Mouse (Mus musculus) E14TG2a.4 (cell line): Measurements from ENCODE around the gene Mslnl.
"Not testable (repeated sequence)": the region's sequence is repeated elsewhere in the genome, so short reads cannot be mapped to it uniquely, and the experiment has no call there.

Experiments used
- H3K27me3 ChIP-seq: 2 replicates; pipeline ENCODE4 v1.6.1; 2014; ENCODE audit warnings: low read length, control low read depth; ENCODE audit not compliant: insufficient read depth
- H3K36me3 ChIP-seq: 2 replicates; pipeline ENCODE4 v1.6.1; 2014; ENCODE audit warnings: low read length, control low read depth; ENCODE audit not compliant: insufficient read depth
- H3K4me1 ChIP-seq: replicated peaks from 2 replicates; pipeline ENCODE4 v1.6.1; 2014; ENCODE audit warnings: low read depth, low read length, control low read depth
- H3K4me3 ChIP-seq: replicated peaks from 2 replicates; pipeline ENCODE4 v1.5.1; 2014; ENCODE audit warnings: mild to moderate bottlenecking, low read length
- H3K9me3 ChIP-seq: 2 replicates; pipeline ENCODE4 v1.6.1; 2014; ENCODE audit warnings: low read length, control low read depth
- CTCF ChIP-seq: conservative IDR thresholded peaks from 2 replicates; pipeline ENCODE4 v1.5.1; 2014; ENCODE audit warnings: low read length
- NANOG ChIP-seq: IDR thresholded peaks from 2 replicates; pipeline ENCODE4 v1.6.1; 2014; ENCODE audit warnings: borderline replicate concordance, low read length, mixed read lengths
- POU5F1 ChIP-seq: IDR thresholded peaks from 2 replicates; pipeline ENCODE4 v1.6.1; 2014; ENCODE audit warnings: low read length, borderline replicate concordance

Gene Mslnl

DNA sequence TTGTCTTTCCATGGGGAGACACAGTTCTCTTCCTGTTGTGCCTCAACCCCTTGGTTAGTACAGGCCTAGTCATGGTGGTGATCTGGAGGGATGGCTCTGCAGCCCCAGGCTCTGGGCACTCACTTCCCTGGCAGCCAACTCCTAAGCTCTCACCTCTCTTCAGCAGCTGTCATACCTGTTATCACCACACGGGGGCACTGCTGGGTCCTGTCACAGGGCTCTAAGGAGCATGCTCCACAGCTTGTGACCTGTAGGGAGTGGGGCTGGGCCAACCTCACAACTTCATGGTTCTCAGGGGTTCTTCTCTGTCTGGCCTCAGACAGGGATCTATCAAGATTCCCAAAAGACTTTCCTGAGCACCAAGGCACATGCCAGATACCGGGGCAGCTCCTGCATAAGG, 3.8 kb upstream of the Mslnl start:
- Histone ChIP-seq H3K36me3 (peaks cover 34% of the 10 kb centered on the region), H3K4me1 (peaks cover 24% of the 10 kb centered on the region), H3K27me3 (no peaks in the 10 kb centered on the region), H3K4me3 (no peak overlapping the region), H3K9me3 (no peaks in the 10 kb centered on the region)
- no peak for TF ChIP-seq NANOG
- TF ChIP-seq CTCF = peak; percentile 38

DNA sequence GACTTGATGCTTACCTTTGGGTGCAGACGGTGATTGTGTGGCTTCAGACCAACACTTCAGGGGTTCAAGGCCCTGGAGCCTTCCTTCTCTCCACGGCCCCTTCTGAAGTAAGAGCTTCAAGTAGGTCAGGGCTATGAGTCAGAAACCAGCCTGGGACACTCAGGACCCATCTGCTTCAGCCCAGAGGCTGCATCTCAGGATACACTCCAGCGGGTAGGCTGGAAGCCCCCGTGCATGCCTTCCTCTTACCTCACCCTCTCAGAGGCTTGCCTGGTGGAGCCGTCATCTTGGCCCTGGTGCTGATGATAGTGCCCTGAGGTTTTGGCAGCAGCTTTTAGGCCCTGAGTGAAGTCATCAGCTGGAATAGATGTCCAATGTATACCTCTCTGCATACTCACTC, 596 bp upstream of the Mslnl start:
- Histone ChIP-seq H3K27me3 (0 out of 2 replicates have a peak, but pooled peaks cover 3% of the 10 kb centered on the region), H3K36me3 (peaks cover 15% of the 10 kb centered on the region), H3K9me3 (no peaks in the 10 kb centered on the region), H3K4me1 (peaks cover 9% of the 10 kb centered on the region), H3K4me3 (no peak overlapping the region)
- TF ChIP-seq POU5F1 = no peak
- no peak for TF ChIP-seq CTCF
- TF ChIP-seq NANOG = no peak

- Histone ChIP-seq H3K9me3 (no peaks in the 10 kb centered on the region), H3K4me1 (peaks cover 16% of the 10 kb centered on the region), H3K36me3 (no peaks in the 10 kb centered on the region), H3K27me3 (peaks cover 12% of the 10 kb centered on the region; the same call in 1 of the 2 replicates), H3K4me3 (no peak overlapping the region)
- no peak for TF ChIP-seq POU5F1
- no peak for TF ChIP-seq NANOG
- no peak for TF ChIP-seq CTCF
Observed at GRCm38 (mm10) chr17:25738861-25739260, 3.0 kb downstream of the Mslnl start.

GRCm38 (mm10) chr17:25741471-25741870, 5.6 kb downstream of the Mslnl start:
- H3K9me3 ChIP-seq, H3K4me3 ChIP-seq, H3K36me3 ChIP-seq: not testable (repeated sequence)
- Histone ChIP-seq H3K27me3 (peaks cover 18% of the 10 kb centered on the region; the same call in 1 of the 2 replicates), H3K4me1 (peaks cover 24% of the 10 kb centered on the region)

- H3K36me3 ChIP-seq = no peaks in the 10 kb centered on the region
- no peak overlapping the region for H3K4me3 ChIP-seq
- H3K4me1 ChIP-seq = peaks cover 24% of the 10 kb centered on the region
- H3K9me3 ChIP-seq = no peaks in the 10 kb centered on the region
- H3K27me3 ChIP-seq = peaks cover 16% of the 10 kb centered on the region; the same call in 1 of the 2 replicates
- TF ChIP-seq CTCF (no peak), POU5F1 (no peak), NANOG (no peak)
Observed at GRCm38 (mm10) chr17:25743831-25744230, 8.0 kb downstream of the Mslnl start.

DNA sequence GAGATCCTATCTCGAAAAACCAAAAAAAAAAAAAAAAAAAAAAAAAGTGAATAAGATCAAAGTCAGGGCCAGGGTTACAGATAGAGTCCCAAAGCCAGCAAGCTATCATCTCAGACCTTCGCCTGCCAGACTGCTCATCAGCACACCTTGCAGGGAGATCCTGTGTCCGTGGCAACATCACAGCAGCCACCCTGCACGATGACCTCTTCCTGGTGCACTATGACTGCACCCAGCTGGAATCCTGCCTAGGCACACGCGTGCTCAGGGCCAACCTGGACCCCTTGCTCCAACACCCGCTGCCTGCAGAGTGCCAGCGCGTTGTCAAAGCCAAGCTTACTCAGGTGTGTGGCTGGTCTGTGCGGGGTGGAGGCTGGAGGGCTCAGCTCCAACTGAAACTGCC, 8.5 kb downstream of the Mslnl start:
- TF ChIP-seq NANOG (no peak), POU5F1 (no peak), CTCF (no peak)
- Histone ChIP-seq H3K4me1 (peaks cover 24% of the 10 kb centered on the region), H3K27me3 (peaks cover 16% of the 10 kb centered on the region; the same call in 1 of the 2 replicates), H3K4me3 (peak overlapping the region; percentile 29; the same call in 1 of the 2 replicates), H3K9me3 (no peaks in the 10 kb centered on the region), H3K36me3 (no peaks in the 10 kb centered on the region)

- TF ChIP-seq NANOG = no peak
- TF ChIP-seq POU5F1 = no peak
- TF ChIP-seq CTCF = no peak
- no peaks in the 10 kb centered on the region for H3K9me3 ChIP-seq
- peaks cover 29% of the 10 kb centered on the region for H3K4me1 ChIP-seq
- H3K27me3 ChIP-seq = peaks cover 14% of the 10 kb centered on the region; the same call in 1 of the 2 replicates
- no peak overlapping the region for H3K4me3 ChIP-seq
- no peaks in the 10 kb centered on the region for H3K36me3 ChIP-seq
Observed at GRCm38 (mm10) chr17:25748238-25748637, 12.4 kb downstream of the Mslnl start.

- Histone ChIP-seq H3K36me3 (no peaks in the 10 kb centered on the region), H3K9me3 (no peaks in the 10 kb centered on the region), H3K4me3 (no peak overlapping the region), H3K27me3 (0 out of 2 replicates have a peak, but pooled peaks cover 8% of the 10 kb centered on the region), H3K4me1 (peaks cover 39% of the 10 kb centered on the region)
- TF ChIP-seq POU5F1 (no peak), CTCF (no peak), NANOG (no peak)
Observed at GRCm38 (mm10) chr17:25749314-25749713, 13.5 kb downstream of the Mslnl start.

DNA sequence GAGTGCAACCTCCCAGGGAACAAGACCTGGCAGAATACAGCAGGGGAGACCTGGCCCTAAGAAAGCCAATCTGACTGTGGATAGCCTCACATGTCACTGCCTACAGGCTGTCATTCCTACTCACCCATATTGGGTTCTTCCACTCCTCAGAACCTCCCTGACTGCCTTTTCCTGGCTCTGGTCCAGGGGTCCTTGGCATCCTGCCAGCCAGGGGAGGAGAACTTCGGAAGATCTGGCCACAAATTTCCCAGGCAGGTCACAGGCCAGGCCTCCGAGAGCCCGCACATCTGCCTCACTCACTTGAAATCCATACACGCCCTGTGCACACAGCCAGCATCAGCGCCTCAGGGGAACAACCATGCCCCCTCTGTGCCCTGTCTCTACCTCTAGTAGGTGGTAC, 15.6 kb downstream of the Mslnl start:
- TF ChIP-seq POU5F1 = no peak
- no peaks in the 10 kb centered on the region for H3K36me3 ChIP-seq
- H3K27me3 ChIP-seq = 0 out of 2 replicates have a peak, but pooled peaks cover 4% of the 10 kb centered on the region
- H3K4me3 ChIP-seq = no peak overlapping the region
- peaks cover 53% of the 10 kb centered on the region for H3K4me1 ChIP-seq
- H3K9me3 ChIP-seq = no peaks in the 10 kb centered on the region
